Mouse (Mus musculus) hindbrain, embryonic 16.5 days (tissue): ENCODE measurements around the gene Epm2a. TPM values are rescaled to one million over a fixed set of nuclear protein-coding genes. Genes with fewer than 3 reads are reported as not detected.

Experiments used
- ATAC-seq: fragments of 200-750 bp; cut with Nextera tagmentation; 2 replicates; pipeline ENCODE4 v1.8.0; 2017; ENCODE audit warnings: moderate TSS enrichment, moderate library complexity
- H3K27ac ChIP-seq: fragments of 300-500 bp; sonication (generic); 2 replicates; pipeline ENCODE4 v1.5.1; 2014; ENCODE audit warnings: low read depth, mild to moderate bottlenecking, control low read depth, low read length, moderate library complexity
- H3K27me3 ChIP-seq: fragments of 300-500 bp; sonication (generic); replicated peaks from 2 replicates; pipeline ENCODE4 v1.6.1; 2014; ENCODE audit warnings: low read length; ENCODE audit not compliant: control insufficient read depth, insufficient read depth
- H3K36me3 ChIP-seq: fragments of 300-500 bp; sonication (generic); 2 replicates; pipeline ENCODE4 v1.6.1; 2014; ENCODE audit warnings: mild to moderate bottlenecking, low read length, moderate library complexity, mixed read lengths; ENCODE audit not compliant: control insufficient read depth, insufficient read depth
- H3K4me1 ChIP-seq: fragments of 300-500 bp; sonication (generic); 2 replicates; pipeline ENCODE4 v1.6.1; 2014; ENCODE audit warnings: low read depth, low read length; ENCODE audit not compliant: control insufficient read depth, insufficient read depth
- H3K4me2 ChIP-seq: fragments of 300-500 bp; sonication (generic); 2 replicates; pipeline ENCODE4 v1.6.1; 2014; ENCODE audit warnings: mild to moderate bottlenecking, low read length, control low read depth, moderate library complexity
- H3K4me3 ChIP-seq: fragments of 300-500 bp; sonication (generic); 2 replicates; pipeline ENCODE4 v1.5.1; 2014; ENCODE audit warnings: mild to moderate bottlenecking, low read length, control low read depth, moderate library complexity
- H3K9ac ChIP-seq: fragments of 300-500 bp; sonication (generic); 2 replicates; pipeline ENCODE4 v1.6.1; 2014; ENCODE audit warnings: low read depth, mild to moderate bottlenecking, control low read depth, low read length, moderate library complexity
- H3K9me3 ChIP-seq: fragments of 300-500 bp; sonication (generic); 2 replicates; pipeline ENCODE4 v1.6.1; 2014; ENCODE audit warnings: mild to moderate bottlenecking, low read length, moderate library complexity; ENCODE audit not compliant: control insufficient read depth
- WGBS: fragments of 180-500 bp; shearing (Covaris S2); extraction: QIAGEN DNeasy Blood & Tissue Kit; methylation state at CpG from one replicate; pipeline ENCODE4 v1.1.7; 2014; 5-methylcytosine and 5-hydroxymethylcytosine counted together
- polyA plus RNA-seq: library from polyadenylated mRNA; unstranded; fragments of >200 nt; fragmentation: Nextera tagmentation; extraction: Ambion mirVana; gene quantifications from 2 replicates; pipeline ENCODE4 v1.2.1, GENCODE M21; 2015

Gene Epm2a
- polyA plus RNA-seq, 1 experiment from 2014 or later: 2.1 TPM

DNA sequence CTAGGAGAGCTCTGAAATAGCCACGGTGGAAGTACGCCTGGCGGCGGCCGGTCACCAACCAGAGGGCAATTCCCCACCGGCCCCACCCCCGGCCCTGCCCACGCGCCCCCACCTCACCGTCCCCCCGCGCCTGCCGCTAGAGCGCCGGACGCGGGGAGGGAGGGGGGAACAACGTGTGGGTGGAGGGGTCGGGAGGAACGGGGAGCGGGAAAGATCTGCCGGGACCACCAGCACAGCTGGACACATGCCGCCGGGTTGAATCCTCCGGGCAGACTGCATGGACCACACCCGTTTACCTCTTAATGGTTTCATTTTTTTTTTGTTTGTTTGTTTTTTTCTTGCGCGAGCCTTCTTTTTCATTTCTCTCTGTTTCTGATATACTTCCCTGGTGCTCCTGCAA is 148.8 kb downstream of the Epm2a start:
- no peak overlapping the region for H3K4me3 ChIP-seq
- peaks cover 10% of the 10 kb centered on the region for H3K9me3 ChIP-seq
- no peaks in the 10 kb centered on the region for H3K4me1 ChIP-seq
- 47% methylated on average over 28 of the region's 28 CpGs for WGBS
- no peaks in the 10 kb centered on the region for H3K27me3 ChIP-seq
- no peak overlapping the region for H3K4me2 ChIP-seq
- no peak overlapping the region for H3K27ac ChIP-seq
- H3K9ac ChIP-seq: no peak overlapping the region
- H3K36me3 ChIP-seq: no peaks in the 10 kb centered on the region
- ATAC-seq: peak; percentile 81; the same call in 1 of the 2 replicates

Other genes with a start within 250 kb of the Epm2a start
- 16.6 and 17.7 TPM in 2 replicates for gene Shprh, start 194.0 kb upstream of the Epm2a start, polyA plus RNA-seq
- 17.7 and 19.6 TPM in 2 replicates for gene Fbxo30, start 62.1 kb upstream of the Epm2a start, polyA plus RNA-seq